Mouse (Mus musculus) cortical plate, adult 2 months (tissue): ENCODE results near the gene Cryaa.

ENCODE experiments used
- CTCF ChIP-seq: fragments of 200-500 bp; IDR thresholded peaks from 2 replicates; pipeline ENCODE4 v1.5.1; 2011; ENCODE audit warnings: mild to moderate bottlenecking, control low read depth, low read length; ENCODE audit not compliant: insufficient read depth; ENCODE audit errors: extremely low read depth
- POLR2A ChIP-seq: fragments of 200-500 bp; IDR thresholded peaks from 2 replicates; pipeline ENCODE4 v1.6.1; 2011; ENCODE audit warnings: mild to moderate bottlenecking, low read length, control low read depth; ENCODE audit not compliant: insufficient read depth; ENCODE audit errors: extremely low read depth

DNA sequence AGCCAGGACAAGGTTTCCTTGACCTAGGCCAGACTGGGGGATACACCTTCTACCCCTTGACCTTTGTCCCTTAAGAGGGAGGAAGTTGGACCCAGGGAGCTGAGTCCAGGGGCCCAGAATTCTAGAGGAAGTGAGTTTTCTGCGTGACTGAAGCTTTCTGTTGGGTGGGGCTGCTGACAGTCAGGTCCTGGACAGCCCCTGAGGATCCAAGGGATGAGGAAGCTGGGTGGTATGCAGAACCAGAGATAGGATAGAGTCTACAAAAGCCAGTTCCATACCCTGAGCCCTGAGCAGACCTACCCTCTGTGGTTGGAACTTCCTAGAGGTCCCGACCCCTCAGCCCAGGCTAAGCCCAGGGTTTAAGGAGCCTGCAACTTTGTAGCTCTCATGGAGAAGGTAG is 2.8 kb downstream of the Cryaa start:
- TF ChIP-seq CTCF, result no peak
- TF ChIP-seq POLR2A, result no peak
